Mouse (Mus musculus) cerebellum, adult 11 months (tissue): ENCODE data around the gene Epha3.

Source experiments
- DNase-seq: peaks from one replicate; pipeline ENCODE4 v3.0.0; 2022

Epha3 gene

GRCm38 (mm10) chr16:63646577-63646976 is 217.4 kb downstream of the Epha3 start:
- DNase-seq: no peak

GRCm38 (mm10) chr16:63642641-63643040 is 221.3 kb downstream of the Epha3 start:
- DNase-seq: no peak

- DNase-seq: no peak
Measured at GRCm38 (mm10) chr16:63641603-63642002, 222.4 kb downstream of the Epha3 start.

GRCm38 (mm10) chr16:63638701-63639100 is 225.3 kb downstream of the Epha3 start:
- no peak for DNase-seq

- peak; percentile 54 for DNase-seq
Measured at GRCm38 (mm10) chr16:63633748-63634166, 230.2 kb downstream of the Epha3 start.

- DNase-seq: peak; percentile 12
Measured at GRCm38 (mm10) chr16:63625229-63625628, 238.7 kb downstream of the Epha3 start.

GRCm38 (mm10) chr16:63621845-63622244 is 242.1 kb downstream of the Epha3 start:
- no peak for DNase-seq

GRCm38 (mm10) chr16:63615396-63615795 is 248.6 kb downstream of the Epha3 start:
- no peak for DNase-seq

- no peak for DNase-seq
Measured at GRCm38 (mm10) chr16:63613006-63613405, 251.0 kb downstream of the Epha3 start.

GRCm38 (mm10) chr16:63600229-63600628 is 263.7 kb downstream of the Epha3 start:
- DNase-seq: no peak

- no peak for DNase-seq
Measured at GRCm38 (mm10) chr16:63594656-63595055, 269.3 kb downstream of the Epha3 start.

GRCm38 (mm10) chr16:63569746-63570145 is 294.2 kb downstream of the Epha3 start:
- DNase-seq: no peak

GRCm38 (mm10) chr16:63566106-63566836 is 297.7 kb downstream of the Epha3 start:
- DNase-seq: peak; percentile 45

- no peak for DNase-seq
Measured at GRCm38 (mm10) chr16:63556410-63557146, 307.4 kb downstream of the Epha3 start.

- no peak for DNase-seq
Measured at GRCm38 (mm10) chr16:63552531-63552930, 311.4 kb downstream of the Epha3 start.

- DNase-seq: no peak
Measured at GRCm38 (mm10) chr16:63539489-63539888, 324.5 kb downstream of the Epha3 start.

GRCm38 (mm10) chr16:63528821-63529220 is 335.2 kb downstream of the Epha3 start:
- DNase-seq: no peak

GRCm38 (mm10) chr16:63517636-63518035 is 346.3 kb downstream of the Epha3 start:
- DNase-seq: no peak

GRCm38 (mm10) chr16:63510069-63510468 is 353.9 kb downstream of the Epha3 start:
- no peak for DNase-seq

- DNase-seq: no peak
Measured at GRCm38 (mm10) chr16:63506437-63506836, 357.5 kb downstream of the Epha3 start.

GRCm38 (mm10) chr16:63501456-63501855 is 362.5 kb downstream of the Epha3 start:
- DNase-seq: no peak

- no peak for DNase-seq
Measured at GRCm38 (mm10) chr16:63500975-63501393, 363.0 kb downstream of the Epha3 start.
